Mouse (Mus musculus): ENCODE measurements around the gene Arhgef25. TPM values are rescaled to one million over a fixed set of nuclear protein-coding genes. Genes with fewer than 3 reads are reported as not detected.

Arhgef25 gene
- polyA plus RNA-seq, 2 experiments = 3.4 to 7.7 TPM

DNA sequence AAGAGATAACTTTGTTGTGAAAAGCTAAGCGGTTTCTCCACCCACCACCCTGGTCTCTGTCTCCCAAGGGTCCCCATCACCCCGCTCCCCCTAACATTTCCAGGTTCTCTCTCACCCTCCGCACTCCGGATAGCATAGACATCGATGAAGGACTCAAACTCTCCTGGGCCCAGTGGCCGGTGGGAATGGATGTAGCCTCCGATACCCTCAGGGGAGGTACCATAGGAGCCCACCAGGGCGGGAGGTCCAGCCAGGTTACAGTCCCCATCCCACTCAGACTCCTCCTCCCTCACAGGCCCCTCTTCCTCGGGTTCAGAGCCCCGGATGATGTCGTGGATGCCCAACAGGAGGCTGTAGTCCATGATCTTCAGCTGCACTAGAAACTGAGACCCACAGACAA is 9.6 kb upstream of the Arhgef25 start:
- no peak for ATAC-seq (ENCODE audit: insufficient read depth)

DNA sequence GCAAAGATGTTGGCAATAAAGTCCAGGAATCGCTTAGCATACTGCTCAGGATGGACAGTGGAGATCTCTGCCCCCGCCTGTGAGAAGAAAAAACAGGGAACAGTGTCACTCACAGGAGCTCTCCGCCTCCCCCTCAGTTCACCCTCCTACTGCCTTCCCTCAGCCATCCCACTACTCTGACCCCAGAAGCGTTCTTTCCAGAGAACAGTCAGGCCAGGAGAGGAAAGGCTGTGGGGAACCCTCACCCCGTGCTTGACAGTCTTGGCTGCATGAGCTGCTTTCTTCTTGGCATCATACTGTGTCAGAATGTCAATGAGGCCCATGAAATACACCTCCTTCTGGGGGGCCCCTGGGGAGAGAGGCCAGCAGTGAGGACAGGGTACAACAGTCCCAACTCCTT is 9.2 kb upstream of the Arhgef25 start:
- DNase-seq (ENCODE audit: low read depth in 3 of 3, low spot score in 3 of 3) = no peak
- H3K4me1 ChIP-seq (replicated peaks; ENCODE audit: control insufficient read depth in 2 of 2, insufficient read depth in 2 of 2, low read length in 1 of 2) = peaks cover 30 to 32% of the 10 kb centered on the region in 2 experiments
- H3K27ac ChIP-seq = no peak overlapping the region
- no peak overlapping the region for H3K4me3 ChIP-seq (ENCODE audit: insufficient read depth in 1 of 2, low read depth in 2 of 2, low read length in 2 of 2)
- no peak overlapping the region for H3K4me2 ChIP-seq (ENCODE audit: low read depth)
- no peak for TF ChIP-seq EP300 (IDR thresholded peaks at IDR 0.05; ENCODE audit: low read depth)
- no peak for TF ChIP-seq CTCF (IDR thresholded peaks at IDR 0.05; ENCODE audit: low read depth)
- ATAC-seq (ENCODE audit: insufficient read depth) = no peak
- H3K9me3 ChIP-seq (ENCODE audit: control insufficient read depth, low read length) = no peaks in the 10 kb centered on the region
- no peak overlapping the region for H3K9ac ChIP-seq (replicated peaks)
- peaks cover 66% of the 10 kb centered on the region for H3K36me3 ChIP-seq (replicated peaks; ENCODE audit: control insufficient read depth, insufficient read depth, low read depth)
- WGBS (ENCODE audit: insufficient replicate concordance) = 80% methylated on average over 5 of the region's 5 CpGs
- H3K27me3 ChIP-seq (ENCODE audit: control insufficient read depth, insufficient read depth, low read length) = no peaks in the 10 kb centered on the region

More for the DNA sequence above, 9.6 kb upstream of the Arhgef25 start:
- Histone ChIP-seq H3K9me3 (ENCODE audit: control insufficient read depth, low read length) (no peaks in the 10 kb centered on the region), H3K27me3 (ENCODE audit: control insufficient read depth, insufficient read depth, low read length) (no peaks in the 10 kb centered on the region), H3K4me1 (replicated peaks; ENCODE audit: control insufficient read depth in 2 of 2, insufficient read depth in 2 of 2, low read length in 1 of 2) (peaks cover 30 to 33% of the 10 kb centered on the region in 2 experiments), H3K4me2 (ENCODE audit: low read depth) (no peak overlapping the region), H3K27ac (no peak overlapping the region), H3K9ac (replicated peaks) (no peak overlapping the region), H3K4me3 (ENCODE audit: insufficient read depth in 1 of 2, low read depth in 2 of 2, low read length in 2 of 2) (no peak overlapping the region), H3K36me3 (replicated peaks; ENCODE audit: control insufficient read depth, insufficient read depth, low read depth) (peaks cover 69% of the 10 kb centered on the region)
- 87% methylated on average over 11 of the region's 11 CpGs for WGBS (ENCODE audit: insufficient replicate concordance)
- TF ChIP-seq CTCF (IDR thresholded peaks at IDR 0.05; ENCODE audit: low read depth) (no peak), EP300 (IDR thresholded peaks at IDR 0.05; ENCODE audit: low read depth) (no peak)
- no peak for DNase-seq (ENCODE audit: low read depth in 3 of 3, low spot score in 3 of 3)

DNA sequence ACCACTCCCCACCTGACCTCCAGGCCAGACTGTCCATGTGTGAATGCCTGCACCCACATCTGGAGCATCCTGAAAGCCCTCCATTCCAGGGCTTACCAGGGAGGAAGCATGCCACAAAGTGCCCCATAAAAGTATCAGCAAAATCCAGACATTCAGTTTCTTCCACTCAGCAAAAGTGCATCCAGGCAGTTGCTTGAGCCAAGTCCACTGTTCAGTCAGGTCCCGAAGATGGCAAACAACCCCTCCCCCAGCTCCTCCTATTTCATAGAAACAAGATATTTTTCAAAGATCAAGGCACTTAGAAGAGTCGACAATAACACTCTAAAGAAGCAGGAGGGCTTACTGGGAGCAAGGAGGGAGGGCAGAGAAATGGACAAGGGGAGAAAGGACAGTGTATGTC is 8.6 kb upstream of the Arhgef25 start:
- H3K9ac ChIP-seq (replicated peaks) = no peak overlapping the region
- TF ChIP-seq CTCF (IDR thresholded peaks at IDR 0.05; ENCODE audit: low read depth) (no peak), EP300 (IDR thresholded peaks at IDR 0.05; ENCODE audit: low read depth) (no peak)
- H3K9me3 ChIP-seq (ENCODE audit: control insufficient read depth, low read length) = no peaks in the 10 kb centered on the region
- H3K4me3 ChIP-seq (ENCODE audit: insufficient read depth in 1 of 2, low read depth in 2 of 2, low read length in 2 of 2) = no peak overlapping the region
- peaks cover 60% of the 10 kb centered on the region for H3K36me3 ChIP-seq (replicated peaks; ENCODE audit: control insufficient read depth, insufficient read depth, low read depth)
- H3K27me3 ChIP-seq (ENCODE audit: control insufficient read depth, insufficient read depth, low read length) = no peaks in the 10 kb centered on the region
- WGBS (ENCODE audit: insufficient replicate concordance) = 52% methylated on average over 2 of the region's 2 CpGs
- no peak overlapping the region for H3K27ac ChIP-seq
- no peak for DNase-seq (ENCODE audit: low read depth in 3 of 3, low spot score in 3 of 3)
- H3K4me1 ChIP-seq (replicated peaks; ENCODE audit: control insufficient read depth in 2 of 2, insufficient read depth in 2 of 2, low read length in 1 of 2) = peaks cover 26 to 29% of the 10 kb centered on the region in 2 experiments
- no peak overlapping the region for H3K4me2 ChIP-seq (ENCODE audit: low read depth)
- ATAC-seq (ENCODE audit: insufficient read depth) = no peak

DNA sequence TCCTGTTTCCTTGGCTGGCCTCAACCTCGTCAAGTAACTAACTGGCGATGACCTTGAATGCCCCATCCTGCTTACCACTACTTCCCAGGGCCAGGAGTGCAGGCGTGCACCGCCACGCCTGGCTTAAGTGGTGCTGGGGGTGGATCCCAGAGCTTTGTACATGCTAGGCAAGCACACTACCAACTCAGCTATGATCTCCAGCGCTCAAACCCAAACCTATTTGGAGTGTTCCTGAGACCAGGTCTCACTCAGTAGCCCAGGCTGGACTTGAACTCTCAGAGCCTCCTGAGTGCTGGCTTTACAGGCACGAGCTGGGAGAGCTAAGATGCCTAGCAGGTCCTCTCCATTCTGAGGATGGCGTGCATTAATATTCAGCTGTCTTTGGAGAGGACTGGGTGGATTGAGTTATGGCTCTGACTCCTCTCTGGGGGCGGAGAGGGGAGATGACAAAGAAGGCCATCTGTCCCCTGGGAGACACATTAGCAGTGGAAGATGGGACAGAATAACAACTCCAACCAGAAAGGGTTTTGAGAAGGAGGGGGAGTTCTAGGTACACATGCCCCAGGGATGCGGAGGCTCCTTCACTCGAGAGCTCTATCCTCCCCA is 7.7 kb upstream of the Arhgef25 start:
- Histone ChIP-seq H3K9me3 (ENCODE audit: control insufficient read depth, low read length) (no peaks in the 10 kb centered on the region), H3K9ac (replicated peaks) (no peak overlapping the region), H3K4me3 (ENCODE audit: insufficient read depth in 1 of 2, low read depth in 2 of 2, low read length in 2 of 2) (no peak overlapping the region), H3K27ac (no peak overlapping the region), H3K36me3 (replicated peaks; ENCODE audit: control insufficient read depth, insufficient read depth, low read depth) (peaks cover 53% of the 10 kb centered on the region), H3K27me3 (ENCODE audit: control insufficient read depth, insufficient read depth, low read length) (no peaks in the 10 kb centered on the region), H3K4me1 (replicated peaks; ENCODE audit: control insufficient read depth in 2 of 2, insufficient read depth in 2 of 2, low read length in 1 of 2) (peaks cover 19 to 23% of the 10 kb centered on the region in 2 experiments), H3K4me2 (ENCODE audit: low read depth) (no peak overlapping the region)
- TF ChIP-seq EP300 (IDR thresholded peaks at IDR 0.05; ENCODE audit: low read depth) (no peak), CTCF (IDR thresholded peaks at IDR 0.05; ENCODE audit: low read depth) (no peak)
- WGBS (ENCODE audit: insufficient replicate concordance) = 78% methylated on average over 11 of the region's 11 CpGs
- ATAC-seq (ENCODE audit: insufficient read depth) (no peak), DNase-seq (ENCODE audit: low read depth in 3 of 3, low spot score in 3 of 3) (no peak)

DNA sequence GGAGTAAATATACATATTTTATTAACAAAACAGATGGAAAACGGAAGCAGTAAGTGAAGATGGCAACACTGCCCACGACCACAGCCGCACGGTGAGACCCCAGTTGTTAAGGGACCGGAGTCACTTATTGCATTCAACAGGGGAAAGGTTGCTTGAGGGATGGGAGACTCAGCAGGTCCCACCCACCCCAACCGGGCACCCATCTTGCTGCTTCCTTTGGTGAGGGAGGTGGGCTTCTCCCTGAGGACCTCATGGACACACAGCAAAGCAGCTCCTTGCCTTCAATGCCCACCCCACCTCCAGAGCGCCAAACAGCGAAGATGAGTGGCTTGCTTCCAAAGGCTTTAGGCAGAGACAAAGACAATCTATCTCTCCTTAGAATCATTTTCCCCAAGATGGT is 7.2 kb upstream of the Arhgef25 start:
- H3K9me3 ChIP-seq (ENCODE audit: control insufficient read depth, low read length) = no peaks in the 10 kb centered on the region
- peaks cover 48% of the 10 kb centered on the region for H3K36me3 ChIP-seq (replicated peaks; ENCODE audit: control insufficient read depth, insufficient read depth, low read depth)
- ATAC-seq (ENCODE audit: insufficient read depth) = no peak
- WGBS (ENCODE audit: insufficient replicate concordance) = 84% methylated on average over 8 of the region's 8 CpGs
- no peak overlapping the region for H3K27ac ChIP-seq
- no peak for DNase-seq (ENCODE audit: low read depth in 3 of 3, low spot score in 3 of 3)
- peaks cover 18 to 19% of the 10 kb centered on the region in 2 experiments for H3K4me1 ChIP-seq (replicated peaks; ENCODE audit: control insufficient read depth in 2 of 2, insufficient read depth in 2 of 2, low read length in 1 of 2)
- no peak for TF ChIP-seq CTCF (IDR thresholded peaks at IDR 0.05; ENCODE audit: low read depth)
- no peak for TF ChIP-seq EP300 (IDR thresholded peaks at IDR 0.05; ENCODE audit: low read depth)
- H3K9ac ChIP-seq (replicated peaks) = no peak overlapping the region
- H3K4me3 ChIP-seq (ENCODE audit: insufficient read depth in 1 of 2, low read depth in 2 of 2, low read length in 2 of 2) = no peak overlapping the region
- no peaks in the 10 kb centered on the region for H3K27me3 ChIP-seq (ENCODE audit: control insufficient read depth, insufficient read depth, low read length)
- no peak overlapping the region for H3K4me2 ChIP-seq (ENCODE audit: low read depth)

Measured in liver, embryonic 14.5 days (tissue).